Mouse (Mus musculus) heart, adult 2 months (tissue): Measurements from ENCODE around the gene Gm20683. TPM values are rescaled to one million over a fixed set of nuclear protein-coding genes. Genes with fewer than 3 reads are reported as not detected.
A peak's percentile ranks its signal among the peaks of the same experiment; 100 is the strongest.

ENCODE experiments used
- DNase-seq, 2 experiments: peaks; one replicate each; pipeline ENCODE4 v3.0.0; 2021
- H3K27ac ChIP-seq: fragments of 200-600 bp; 2 replicates; pipeline ENCODE4 v1.8.1; 2022
- H3K27me3 ChIP-seq: fragments of 200-500 bp; 2 replicates; pipeline ENCODE4 v1.6.1; 2012; ENCODE audit warnings: mild to moderate bottlenecking, low read length, inconsistent platforms, mixed read lengths; ENCODE audit not compliant: control insufficient read depth, insufficient read depth
- H3K36me3 ChIP-seq: fragments of 200-500 bp; 2 replicates; pipeline ENCODE4 v1.6.1; 2012; ENCODE audit warnings: low read length, inconsistent platforms; ENCODE audit not compliant: control insufficient read depth, insufficient read depth
- H3K4me1 ChIP-seq: fragments of 200-500 bp; 2 replicates; pipeline ENCODE4 v1.6.1; 2011; ENCODE audit warnings: low read length; ENCODE audit not compliant: control insufficient read depth, insufficient read depth
- H3K4me3 ChIP-seq: fragments of 200-600 bp; 2 replicates; pipeline ENCODE4 v1.8.1; 2022
- H3K79me2 ChIP-seq: fragments of 200-500 bp; replicated peaks from 2 replicates; pipeline ENCODE4 v1.6.1; 2012; ENCODE audit warnings: mild to moderate bottlenecking, inconsistent platforms, low read length, moderate library complexity, mixed read lengths; ENCODE audit not compliant: control insufficient read depth, insufficient read depth
- H3K9ac ChIP-seq: fragments of 200-500 bp; 2 replicates; pipeline ENCODE4 v1.6.1; 2012; ENCODE audit warnings: low read depth, mild to moderate bottlenecking, control low read depth, inconsistent platforms, low read length, mixed read lengths
- CTCF ChIP-seq: fragments of 200-600 bp; IDR thresholded peaks from 2 replicates; pipeline ENCODE4 v1.8.1; 2022; ENCODE audit warnings: antibody characterized with exemption, mild to moderate bottlenecking, moderate library complexity
- EP300 ChIP-seq: fragments of 200-500 bp; IDR thresholded peaks from 2 replicates; pipeline ENCODE4 v1.6.1; 2011; ENCODE audit warnings: low read depth, low read length, control low read depth; ENCODE audit not compliant: insufficient read depth
- POLR2A ChIP-seq: fragments of 200-500 bp; IDR thresholded peaks from 2 replicates; pipeline ENCODE4 v1.6.1; 2011; ENCODE audit warnings: mild to moderate bottlenecking, low read depth, low read length, control low read depth; ENCODE audit not compliant: insufficient read depth
- WGBS: fragments of 180-500 bp; shearing (Covaris S2); methylation state at CpG from one replicate; pipeline ENCODE4 v1.1.7; 2018; 5-methylcytosine and 5-hydroxymethylcytosine counted together
- intact Hi-C: fragments of 180-260 bp; cut with DNase I; formaldehyde crosslinking; loops from one replicate; pipeline ENCODE4 v1.15.1; 2025
- polyA plus RNA-seq: library from polyadenylated mRNA; depleted of rRNA; stranded (reverse); fragments of >200 nt; gene quantifications from 2 replicates; pipeline ENCODE4 v1.2.3, GENCODE M21; 2012
- total RNA-seq, 2 experiments: library from RNA; stranded (reverse); gene quantifications; 2 replicates each; pipeline ENCODE4 v1.2.3; 2021

Gm20683 gene
- total and polyA plus RNA-seq, 3 experiments, result 2.4 to 21.6 (median 2.9) TPM

DNA sequence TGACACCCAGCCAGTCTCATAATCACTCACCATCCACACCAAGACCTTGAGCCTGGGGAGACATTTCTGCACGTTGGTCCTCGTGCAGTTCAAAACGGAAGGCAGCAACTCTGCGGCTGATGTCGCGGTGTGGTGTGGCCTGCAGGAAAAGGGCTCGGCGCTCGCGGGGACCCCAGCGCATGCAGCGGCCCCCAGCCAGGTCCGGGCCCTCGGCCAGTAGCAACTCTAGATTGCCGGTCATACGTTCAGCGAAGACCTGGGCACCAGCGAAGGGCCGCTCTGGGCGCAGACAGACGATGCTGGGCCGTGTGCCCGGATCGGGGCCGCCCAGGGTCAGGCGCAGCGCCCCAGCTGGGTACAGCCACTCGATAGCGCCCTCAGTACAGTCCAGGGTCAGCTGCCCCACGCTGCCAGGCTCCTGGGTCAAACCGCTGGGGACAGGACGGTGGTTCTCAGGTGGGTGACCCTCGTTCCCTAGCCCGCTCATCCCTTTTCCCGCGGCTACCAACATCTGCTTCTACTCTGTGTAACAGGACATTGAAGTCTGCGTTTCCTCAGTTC, 45.3 kb downstream of the Gm20683 start:
- Histone ChIP-seq H3K4me1 (peaks cover 13% of the 10 kb centered on the region), H3K4me3 (peak overlapping the region; percentile 65), H3K27ac (peak overlapping the region; percentile 55; the same call in 1 of the 2 replicates), H3K36me3 (no peaks in the 10 kb centered on the region), H3K27me3 (no peaks in the 10 kb centered on the region), H3K79me2 (no peaks in the 10 kb centered on the region), H3K9ac (peak overlapping the region; percentile 72)
- intact Hi-C loops, result no loop called here
- WGBS, result 3% methylated on average over 37 of the region's 37 CpGs
- DNase-seq, result peak; percentile 66
- TF ChIP-seq CTCF, result no peak
- no peak for TF ChIP-seq POLR2A
- no peak for TF ChIP-seq EP300

DNA sequence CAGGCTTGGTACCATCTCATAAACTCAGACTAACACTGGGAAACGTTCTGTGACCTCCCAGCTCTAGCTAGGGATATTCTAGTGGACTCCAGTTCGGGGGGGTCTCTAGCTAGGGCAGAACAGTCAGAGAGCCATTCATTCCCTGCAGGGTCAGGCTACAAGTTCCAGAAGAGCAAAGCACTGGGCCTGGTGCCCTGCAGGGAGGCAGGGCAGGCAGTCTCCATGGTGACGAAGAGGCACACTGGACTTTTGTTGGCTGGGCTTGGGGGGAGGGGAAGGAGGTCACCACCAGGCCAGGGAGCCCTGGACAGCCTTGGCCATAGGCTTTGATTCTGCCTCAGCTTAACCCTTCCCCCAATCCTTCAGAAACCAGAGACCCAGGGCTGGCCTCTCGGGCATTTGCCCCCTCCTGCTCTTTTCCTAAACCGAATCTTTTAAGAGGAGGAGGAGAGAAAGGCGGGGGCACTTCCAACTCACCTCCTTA, 45.9 kb downstream of the Gm20683 start, which contains the start of gene AC134908.4:
Gene AC134908.4 (minus strand): TSS at position 51 of the 484 bp plus-strand sequence.
- Histone ChIP-seq H3K27ac (peak within 1 kb of the TSS; percentile 55; the same call in 1 of the 2 replicates), H3K4me1 (peaks cover 13% of the 10 kb centered on the region), H3K36me3 (no peaks in the 10 kb centered on the region), H3K27me3 (no peaks in the 10 kb centered on the region), H3K9ac (peak within 1 kb of the TSS; percentile 72), H3K79me2 (no peaks in the 10 kb centered on the region), H3K4me3 (peak within 1 kb of the TSS; percentile 65)
- TF ChIP-seq EP300, result no peak
- TF ChIP-seq CTCF, result no peak
- no peak for TF ChIP-seq POLR2A
- DNase-seq, result no peak
- WGBS, result 62% methylated on average over 6 of the region's 6 CpGs
- intact Hi-C loops, result no loop called here

DNA sequence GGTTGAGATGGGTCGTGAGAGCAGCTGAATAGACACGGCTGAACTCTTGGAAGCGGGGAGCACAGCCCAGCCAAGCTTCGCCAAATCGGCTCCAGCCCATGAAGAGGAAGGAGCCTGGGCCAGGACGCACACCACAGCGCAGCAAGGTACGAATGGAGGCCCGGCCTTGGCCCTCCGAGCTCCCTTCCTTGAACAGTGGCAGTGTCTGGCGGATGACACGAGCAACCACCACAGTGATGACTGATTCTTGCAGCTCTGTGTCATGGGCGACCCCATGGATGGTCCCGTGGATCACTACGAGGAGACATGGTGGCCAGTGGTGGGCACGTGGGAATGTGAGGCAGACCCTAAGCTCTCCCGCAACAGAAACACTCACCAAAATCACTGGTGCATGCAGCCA, 46.6 kb downstream of the Gm20683 start:
- intact Hi-C loops, result no loop called here
- TF ChIP-seq CTCF (no peak), EP300 (no peak), POLR2A (no peak)
- no peak overlapping the region for H3K27ac ChIP-seq
- no peak overlapping the region for H3K9ac ChIP-seq
- H3K79me2 ChIP-seq, result no peaks in the 10 kb centered on the region
- H3K27me3 ChIP-seq, result no peaks in the 10 kb centered on the region
- H3K36me3 ChIP-seq, result no peaks in the 10 kb centered on the region
- H3K4me1 ChIP-seq, result peaks cover 13% of the 10 kb centered on the region
- DNase-seq, result no peak
- H3K4me3 ChIP-seq, result no peak overlapping the region
- 93% methylated on average over 17 of the region's 17 CpGs for WGBS

DNA sequence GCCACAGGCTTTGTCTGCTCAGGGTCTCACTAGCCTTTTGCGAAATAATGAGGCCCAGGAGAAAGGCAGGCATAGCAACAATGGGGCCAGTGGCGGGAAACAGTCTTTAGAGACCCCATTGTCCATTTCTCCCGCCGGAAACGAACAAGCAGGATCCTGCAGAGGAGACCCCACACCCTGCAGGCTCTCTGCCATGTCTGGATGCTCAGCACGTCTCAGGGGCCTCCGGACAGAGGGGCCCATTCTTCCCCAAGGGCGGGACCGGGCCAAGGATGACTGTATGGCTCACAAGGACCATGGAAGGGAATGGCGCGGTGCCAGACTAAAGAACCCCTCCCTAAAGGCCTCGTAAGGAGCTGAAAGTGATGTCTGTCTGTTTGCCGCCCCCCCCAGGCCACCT, 47.4 kb downstream of the Gm20683 start:
- no peak overlapping the region for H3K9ac ChIP-seq
- DNase-seq, result no peak
- no peaks in the 10 kb centered on the region for H3K79me2 ChIP-seq
- H3K27me3 ChIP-seq, result no peaks in the 10 kb centered on the region
- intact Hi-C loops, result no loop called here
- H3K27ac ChIP-seq, result no peak overlapping the region
- no peak for TF ChIP-seq CTCF
- TF ChIP-seq POLR2A, result no peak
- TF ChIP-seq EP300, result no peak
- H3K4me1 ChIP-seq, result peaks cover 13% of the 10 kb centered on the region
- 64% methylated on average over 13 of the region's 13 CpGs for WGBS
- no peak overlapping the region for H3K4me3 ChIP-seq
- H3K36me3 ChIP-seq, result no peaks in the 10 kb centered on the region

DNA sequence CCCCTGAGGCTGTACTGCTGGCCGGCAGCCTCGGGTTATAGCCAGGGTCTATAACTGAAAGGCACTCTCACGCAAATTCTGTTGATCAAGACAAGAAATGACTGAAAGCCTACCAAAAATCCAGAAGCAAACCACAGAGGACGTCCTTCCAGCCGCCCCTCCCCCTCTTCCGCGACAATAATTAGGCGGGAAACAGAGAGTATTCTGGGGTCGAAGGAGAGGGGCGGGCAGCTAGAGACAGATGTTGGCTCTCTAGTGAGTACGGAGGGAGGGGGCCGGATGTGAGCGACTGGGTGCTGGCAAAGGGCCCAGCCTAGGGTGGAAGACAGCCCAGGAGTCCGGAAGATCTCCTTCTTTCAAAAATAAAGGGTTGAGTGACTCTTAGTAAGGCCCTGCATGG, 48.9 kb downstream of the Gm20683 start, which contains the start of gene Fam173a:
Gene Fam173a (minus strand): TSS at position 287 of the 400 bp plus-strand sequence.
- H3K79me2 ChIP-seq, result no peaks in the 10 kb centered on the region
- DNase-seq, result peak; percentile 81 to 87
- H3K36me3 ChIP-seq, result no peaks in the 10 kb centered on the region
- H3K27ac ChIP-seq, result peak within 1 kb of the TSS; percentile 88
- H3K4me3 ChIP-seq, result peak within 1 kb of the TSS; percentile 56
- no peaks in the 10 kb centered on the region for H3K27me3 ChIP-seq
- TF ChIP-seq POLR2A (peak; percentile 25; the same call in 1 of the 2 replicates), EP300 (no peak), CTCF (no peak)
- H3K4me1 ChIP-seq, result peaks cover 13% of the 10 kb centered on the region
- intact Hi-C loops, result no loop called here
- under 1% methylated on average over 14 of the region's 14 CpGs for WGBS
- H3K9ac ChIP-seq, result peak within 1 kb of the TSS; percentile 81

DNA sequence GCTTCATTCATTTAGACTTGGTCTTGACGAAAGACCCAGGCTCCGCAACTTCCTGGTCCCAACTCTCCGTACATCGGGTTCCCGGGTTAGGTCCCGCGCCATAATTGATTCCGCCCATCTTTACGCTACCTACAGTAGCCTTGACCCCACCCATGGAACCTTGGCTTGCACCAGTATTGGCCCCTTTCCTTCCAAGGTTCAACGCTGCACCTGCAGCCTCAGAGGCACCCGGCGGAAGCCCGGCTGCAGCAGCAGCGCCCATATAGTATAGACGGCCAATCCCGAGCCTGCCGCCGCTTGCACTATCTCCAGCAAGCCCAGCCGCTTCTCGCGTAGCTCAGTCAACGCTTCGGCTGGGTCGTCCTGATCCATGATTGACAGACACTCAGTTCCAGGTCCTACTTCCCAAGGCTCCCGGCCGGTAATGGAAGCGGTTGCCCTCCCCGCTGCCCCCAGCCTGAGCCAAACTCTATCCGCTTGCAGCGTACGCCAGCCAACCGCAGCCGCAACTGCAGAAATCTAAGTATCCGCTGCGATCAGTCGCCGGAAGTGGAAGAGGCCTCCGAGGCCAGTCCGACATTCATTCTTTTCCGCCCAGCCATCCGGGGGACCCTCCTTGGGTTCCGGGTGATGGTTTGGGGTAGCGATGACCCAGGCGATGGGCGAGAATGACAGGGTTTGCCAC, 49.6 kb downstream of the Gm20683 start:
- no peaks in the 10 kb centered on the region for H3K79me2 ChIP-seq
- intact Hi-C loops, result no loop called here

More for the DNA sequence above, 49.6 kb downstream of the Gm20683 start:
- Histone ChIP-seq H3K36me3 (no peaks in the 10 kb centered on the region), H3K27ac (peak overlapping the region; percentile 88), H3K27me3 (no peaks in the 10 kb centered on the region), H3K4me3 (peak overlapping the region; percentile 56), H3K9ac (peak overlapping the region; percentile 81), H3K4me1 (peaks cover 12% of the 10 kb centered on the region)
- DNase-seq, result peak; percentile 87 to 91
- TF ChIP-seq CTCF, result no peak
- 0 out of 2 replicates have a peak, but pooled peaks have one; percentile 44 for TF ChIP-seq EP300
- peak; percentile 79 for TF ChIP-seq POLR2A
- under 1% methylated on average over 45 of the region's 45 CpGs for WGBS
